Mouse (Mus musculus) limb, embryonic 15.5 days (tissue): Measurements from ENCODE around the gene Pdrg1. TPM values are rescaled to one million over a fixed set of nuclear protein-coding genes. Genes with fewer than 3 reads are reported as not detected.

Source experiments
- ATAC-seq: fragments of 200-750 bp; cut with Nextera tagmentation; 2 replicates; pipeline ENCODE4 v1.8.0; 2017; ENCODE audit warnings: low read depth, moderate TSS enrichment; ENCODE audit not compliant: insufficient number of reproducible peaks, low FRiP score, low TSS enrichment
- H3K27ac ChIP-seq: fragments of 300-500 bp; sonication (generic); 2 replicates; pipeline ENCODE4 v1.5.1; 2015; ENCODE audit warnings: moderate library complexity, mild to moderate bottlenecking, inconsistent platforms
- H3K27me3 ChIP-seq: fragments of 300-500 bp; sonication (generic); 2 replicates; pipeline ENCODE4 v1.6.1; 2015; ENCODE audit warnings: inconsistent platforms
- H3K36me3 ChIP-seq: fragments of 300-500 bp; sonication (generic); 2 replicates; pipeline ENCODE4 v1.6.1; 2015; ENCODE audit warnings: inconsistent platforms
- H3K4me1 ChIP-seq: fragments of 300-500 bp; sonication (generic); 2 replicates; pipeline ENCODE4 v1.6.1; 2015; ENCODE audit warnings: inconsistent platforms
- H3K4me2 ChIP-seq: fragments of 300-500 bp; sonication (generic); 2 replicates; pipeline ENCODE4 v1.6.1; 2015; ENCODE audit warnings: mild to moderate bottlenecking, inconsistent platforms
- H3K4me3 ChIP-seq: fragments of 300-500 bp; sonication (generic); 2 replicates; pipeline ENCODE4 v1.5.1; 2015; ENCODE audit warnings: mild to moderate bottlenecking, inconsistent platforms
- H3K9ac ChIP-seq: fragments of 300-500 bp; sonication (generic); 2 replicates; pipeline ENCODE4 v1.6.1; 2015; ENCODE audit warnings: inconsistent platforms
- H3K9me3 ChIP-seq: fragments of 300-500 bp; sonication (generic); 2 replicates; pipeline ENCODE4 v1.6.1; 2016; ENCODE audit warnings: inconsistent platforms
- WGBS: fragments of 180-500 bp; shearing (Covaris S2); methylation state at CpG from one replicate; pipeline ENCODE4 v1.1.7; 2015; 5-methylcytosine and 5-hydroxymethylcytosine counted together
- polyA plus RNA-seq: library from polyadenylated mRNA; unstranded; fragments of >200 nt; fragmentation: Nextera tagmentation; extraction: Ambion mirVana; gene quantifications from 2 replicates; pipeline ENCODE4 v1.2.1, GENCODE M21; 2015

Pdrg1 gene
- polyA plus RNA-seq, 1 experiment from 2014 or later: 144 TPM

- no peak overlapping the region for H3K4me3 ChIP-seq
- peaks cover 15% of the 10 kb centered on the region for H3K36me3 ChIP-seq
- ATAC-seq: no peak
- no peaks in the 10 kb centered on the region for H3K4me1 ChIP-seq
- H3K9me3 ChIP-seq: no peaks in the 10 kb centered on the region
- WGBS: 72% methylated on average over 15 of the region's 15 CpGs
- no peak overlapping the region for H3K27ac ChIP-seq
- no peak overlapping the region for H3K9ac ChIP-seq
- H3K4me2 ChIP-seq: no peak overlapping the region
- no peaks in the 10 kb centered on the region; the same call in 1 of the 2 replicates for H3K27me3 ChIP-seq
Measured at GRCm38 (mm10) chr2:153002492-153003248, 12.6 kb downstream of the Pdrg1 start.

- Histone ChIP-seq H3K4me3 (no peak overlapping the region), H3K27me3 (no peaks in the 10 kb centered on the region; the same call in 1 of the 2 replicates), H3K27ac (no peak overlapping the region), H3K4me2 (no peak overlapping the region), H3K4me1 (no peaks in the 10 kb centered on the region), H3K36me3 (no peaks in the 10 kb centered on the region), H3K9ac (no peak overlapping the region), H3K9me3 (no peaks in the 10 kb centered on the region)
- WGBS: 65% methylated on average over 4 of the region's 4 CpGs
- ATAC-seq: no peak
Measured at GRCm38 (mm10) chr2:152997046-152997445, 18.2 kb downstream of the Pdrg1 start.

GRCm38 (mm10) chr2:152991529-152991928 is 23.7 kb downstream of the Pdrg1 start:
- no peaks in the 10 kb centered on the region for H3K9me3 ChIP-seq
- H3K36me3 ChIP-seq: no peaks in the 10 kb centered on the region
- no peaks in the 10 kb centered on the region for H3K4me1 ChIP-seq
- no peak for ATAC-seq
- no peak overlapping the region for H3K27ac ChIP-seq
- H3K4me2 ChIP-seq: no peak overlapping the region
- H3K9ac ChIP-seq: no peak overlapping the region
- 74% methylated on average over 9 of the region's 9 CpGs for WGBS
- H3K27me3 ChIP-seq: no peaks in the 10 kb centered on the region
- no peak overlapping the region for H3K4me3 ChIP-seq

- 27% methylated on average over 1 of the region's 1 CpGs for WGBS
- no peak for ATAC-seq
- H3K9ac ChIP-seq: no peak overlapping the region
- H3K36me3 ChIP-seq: no peaks in the 10 kb centered on the region
- no peaks in the 10 kb centered on the region for H3K4me1 ChIP-seq
- no peak overlapping the region for H3K4me3 ChIP-seq
- H3K4me2 ChIP-seq: no peak overlapping the region
- H3K27ac ChIP-seq: no peak overlapping the region
- H3K9me3 ChIP-seq: no peaks in the 10 kb centered on the region
- H3K27me3 ChIP-seq: no peaks in the 10 kb centered on the region
Measured at GRCm38 (mm10) chr2:152985582-152985981, 29.6 kb downstream of the Pdrg1 start.

- no peak overlapping the region for H3K27ac ChIP-seq
- no peak overlapping the region for H3K4me2 ChIP-seq
- no peaks in the 10 kb centered on the region for H3K9me3 ChIP-seq
- no peaks in the 10 kb centered on the region for H3K4me1 ChIP-seq
- WGBS: 50% methylated on average over 3 of the region's 3 CpGs
- H3K4me3 ChIP-seq: no peak overlapping the region
- H3K36me3 ChIP-seq: no peaks in the 10 kb centered on the region
- no peaks in the 10 kb centered on the region for H3K27me3 ChIP-seq
- ATAC-seq: no peak
- H3K9ac ChIP-seq: no peak overlapping the region
Measured at GRCm38 (mm10) chr2:152976991-152977390, 38.2 kb downstream of the Pdrg1 start.

GRCm38 (mm10) chr2:152965555-152965954 is 49.7 kb downstream of the Pdrg1 start:
- Histone ChIP-seq H3K9me3 (no peaks in the 10 kb centered on the region), H3K27ac (no peak overlapping the region), H3K9ac (no peak overlapping the region), H3K4me2 (no peak overlapping the region), H3K36me3 (no peaks in the 10 kb centered on the region), H3K4me3 (no peak overlapping the region), H3K4me1 (0 out of 2 replicates have a peak, but pooled peaks cover 3% of the 10 kb centered on the region), H3K27me3 (0 out of 2 replicates have a peak, but pooled peaks cover 2% of the 10 kb centered on the region)
- WGBS: 56% methylated on average over 4 of the region's 4 CpGs
- ATAC-seq: no peak

GRCm38 (mm10) chr2:152962091-152962793 is 53.0 kb downstream of the Pdrg1 start, which contains the start of gene Ttll9:
TSS of gene Ttll9 (plus strand) at chr2:152962485.
- ATAC-seq: peak; percentile 81; the same call in 1 of the 2 replicates
- Histone ChIP-seq H3K36me3 (no peaks in the 10 kb centered on the region), H3K27ac (no peak within 1 kb of the TSS), H3K27me3 (0 out of 2 replicates have a peak, but pooled peaks cover 8% of the 10 kb centered on the region), H3K9ac (no peak within 1 kb of the TSS), H3K9me3 (no peaks in the 10 kb centered on the region), H3K4me1 (0 out of 2 replicates have a peak, but pooled peaks cover 3% of the 10 kb centered on the region), H3K4me3 (peak within 1 kb of the TSS; percentile 51), H3K4me2 (peak within 1 kb of the TSS; percentile 80)
- 2% methylated on average over 34 of the region's 34 CpGs for WGBS

Other genes with a start within 250 kb of the Pdrg1 start
- gene Bcl2l1, start 183.7 kb downstream of the Pdrg1 start, polyA plus RNA-seq: 96.2 and 96.7 TPM in 2 replicates
- gene Tpx2, start 167.5 kb downstream of the Pdrg1 start, polyA plus RNA-seq: 66.2 and 69.1 TPM in 2 replicates
- 0.90 and 4.2 TPM in 2 replicates for gene Mylk2, start 104.1 kb downstream of the Pdrg1 start, polyA plus RNA-seq
- 3.5 and 5.9 TPM in 2 replicates for gene Foxs1, start 82.2 kb downstream of the Pdrg1 start, polyA plus RNA-seq
- gene Dusp15, start 63.7 kb downstream of the Pdrg1 start, polyA plus RNA-seq: 0.36 and 0.38 TPM in 2 replicates
- gene Ttll9, start 52.9 kb downstream of the Pdrg1 start, polyA plus RNA-seq: 0.15 and 0.52 TPM in 2 replicates
- gene Xkr7, start 16.4 kb upstream of the Pdrg1 start, polyA plus RNA-seq: not detected in 2 replicates
- gene Ccm2l, start 50.5 kb upstream of the Pdrg1 start, polyA plus RNA-seq: 1.8 and 2.3 TPM in 2 replicates
- gene Hck, start 93.0 kb upstream of the Pdrg1 start, polyA plus RNA-seq: 10.6 and 14.5 TPM in 2 replicates
- gene Tm9sf4, start 145.9 kb upstream of the Pdrg1 start, polyA plus RNA-seq: 92.6 and 101 TPM in 2 replicates
- gene Tspyl3, start 210.0 kb upstream of the Pdrg1 start, polyA plus RNA-seq: 14.5 and 14.7 TPM in 2 replicates
- gene Plagl2, start 226.0 kb upstream of the Pdrg1 start, polyA plus RNA-seq: 14.8 and 14.9 TPM in 2 replicates
- gene Pofut1, start 226.1 kb upstream of the Pdrg1 start, polyA plus RNA-seq: 6.7 and 8.5 TPM in 2 replicates